Mouse (Mus musculus) MEL (cell line): Measurements from ENCODE around the gene Kpnb1. TPM values are rescaled to one million over a fixed set of nuclear protein-coding genes. Genes with fewer than 3 reads are reported as not detected.

Source experiments
- DNase-seq: peaks from one replicate; pipeline ENCODE4 v3.0.0; 2011; ENCODE audit warnings: low read depth, low spot score
- H3K27ac ChIP-seq: 2 replicates; pipeline ENCODE4 v1.5.1; 2012; ENCODE audit warnings: low read depth, mild to moderate bottlenecking, control low read depth, low read length, moderate library complexity; ENCODE audit not compliant: control insufficient read depth
- H3K27me3 ChIP-seq, 2 experiments: fragments of 150-350 bp in 1 of 2; sonication (generic) in 1 of 2; 2 replicates each; pipeline ENCODE4 v1.6.1; 2012; ENCODE audit warnings: low read length in 2 of 2, mild to moderate bottlenecking in 2 of 2, improper control_type of control experiment in 1 of 2, moderate library complexity in 1 of 2; ENCODE audit not compliant: insufficient read depth in 2 of 2, control insufficient read depth in 1 of 2
- H3K36me3 ChIP-seq, 2 experiments: 2 replicates each; pipeline ENCODE4 v1.6.1; 2012 to 2014; ENCODE audit warnings: low read length in 2 of 2, improper control_type of control experiment in 1 of 2, inconsistent platforms in 1 of 2, mild to moderate bottlenecking in 1 of 2; ENCODE audit not compliant: insufficient read depth in 2 of 2, control insufficient read depth in 1 of 2
- H3K4me1 ChIP-seq, 2 experiments: fragments of 150-350 bp in 1 of 2; sonication (generic) in 1 of 2; 2 replicates each; pipeline ENCODE4 v1.6.1; 2012; ENCODE audit warnings: low read length in 2 of 2, improper control_type of control experiment in 1 of 2, mild to moderate bottlenecking in 1 of 2; ENCODE audit not compliant: insufficient read depth in 2 of 2, control insufficient read depth in 1 of 2
- H3K4me3 ChIP-seq, 2 experiments: fragments of 150-350 bp in 1 of 2; sonication (generic) in 1 of 2; 2 replicates each; pipeline ENCODE4 v1.5.1; 2012; ENCODE audit warnings: low read depth in 2 of 2, low read length in 2 of 2, mild to moderate bottlenecking in 2 of 2, moderate library complexity in 2 of 2, control low read depth in 1 of 2, improper control_type of control experiment in 1 of 2; ENCODE audit not compliant: control insufficient read depth in 1 of 2, insufficient read depth in 1 of 2
- H3K79me2 ChIP-seq: 2 replicates; pipeline ENCODE4 v1.6.1; 2012; ENCODE audit warnings: mild to moderate bottlenecking, low read length, moderate library complexity; ENCODE audit not compliant: control insufficient read depth, poor library complexity, insufficient read depth
- H3K9ac ChIP-seq: 2 replicates; pipeline ENCODE4 v1.6.1; 2012; ENCODE audit warnings: low read depth, mild to moderate bottlenecking, control low read depth, low read length, moderate library complexity; ENCODE audit not compliant: control insufficient read depth, poor library complexity, severe bottlenecking
- H3K9me3 ChIP-seq: fragments of 150-350 bp; sonication (generic); replicated peaks from 2 replicates; pipeline ENCODE4 v1.6.1; 2012; ENCODE audit warnings: mild to moderate bottlenecking, low read length, improper control_type of control experiment, moderate library complexity; ENCODE audit not compliant: insufficient read depth
- BHLHE40 ChIP-seq: IDR thresholded peaks from 2 replicates; pipeline ENCODE4 v1.6.1; 2012; ENCODE audit warnings: low read depth, mild to moderate bottlenecking, inconsistent platforms, low read length, improper control_type of control experiment, borderline replicate concordance
- CHD2 ChIP-seq: IDR thresholded peaks from 2 replicates; pipeline ENCODE4 v1.6.1; 2011; ENCODE audit warnings: low read length, improper control_type of control experiment
- CTCF ChIP-seq, 3 experiments: IDR thresholded peaks in 2 of 3; conservative IDR thresholded peaks in 1 of 3; 2 replicates each; pipeline ENCODE4 v1.5.1; 2011 to 2012; ENCODE audit warnings: low read length in 3 of 3, low read depth in 2 of 3, mild to moderate bottlenecking in 2 of 3, improper control_type of control experiment in 1 of 3, inconsistent platforms in 1 of 3, mixed read lengths in 1 of 3, moderate library complexity in 1 of 3; ENCODE audit not compliant: control insufficient read depth in 1 of 3, insufficient read depth in 1 of 3, poor library complexity in 1 of 3, severe bottlenecking in 1 of 3
- E2F4 ChIP-seq: IDR thresholded peaks from 2 replicates; pipeline ENCODE4 v1.6.1; 2011; ENCODE audit warnings: low read depth, low read length, improper control_type of control experiment, borderline replicate concordance
- ELF1 ChIP-seq: IDR thresholded peaks from 2 replicates; pipeline ENCODE4 v1.6.1; 2014; ENCODE audit warnings: low read depth, mild to moderate bottlenecking, inconsistent platforms, low read length, improper control_type of control experiment, moderate library complexity
- EP300 ChIP-seq, 2 experiments: IDR thresholded peaks; 2 replicates each; pipeline ENCODE4 v1.6.1; 2011; ENCODE audit warnings: improper control_type of control experiment in 2 of 2, low read length in 2 of 2, low read depth in 1 of 2, mild to moderate bottlenecking in 1 of 2
- ETS1 ChIP-seq: IDR thresholded peaks from 2 replicates; pipeline ENCODE4 v1.6.1; 2012; ENCODE audit warnings: low read depth, mild to moderate bottlenecking, inconsistent platforms, low read length, improper control_type of control experiment, moderate library complexity
- HCFC1 ChIP-seq: IDR thresholded peaks from 2 replicates; pipeline ENCODE4 v1.6.1; 2012; ENCODE audit warnings: low read depth, mild to moderate bottlenecking, inconsistent platforms, low read length, improper control_type of control experiment, moderate library complexity
- JUND ChIP-seq: IDR thresholded peaks from 2 replicates; pipeline ENCODE4 v1.6.1; 2011; ENCODE audit warnings: low read depth, mild to moderate bottlenecking, improper control_type of control experiment, low read length
- KAT2A ChIP-seq: conservative IDR thresholded peaks from 2 replicates; pipeline ENCODE4 v1.6.1; 2012; ENCODE audit warnings: low read depth, low read length, improper control_type of control experiment, inconsistent platforms
- MAFK ChIP-seq: IDR thresholded peaks from 2 replicates; pipeline ENCODE4 v1.6.1; 2011; ENCODE audit warnings: low read depth, mild to moderate bottlenecking, low read length, improper control_type of control experiment, borderline replicate concordance
- MAX ChIP-seq: IDR thresholded peaks from 2 replicates; pipeline ENCODE4 v1.6.1; 2011; ENCODE audit warnings: low read length, improper control_type of control experiment
- MAZ ChIP-seq: IDR thresholded peaks from 2 replicates; pipeline ENCODE4 v1.6.1; 2012; ENCODE audit warnings: low read depth, mild to moderate bottlenecking, inconsistent platforms, low read length, improper control_type of control experiment
- MXI1 ChIP-seq: IDR thresholded peaks from 2 replicates; pipeline ENCODE4 v1.6.1; 2011; ENCODE audit warnings: mild to moderate bottlenecking, low read depth, low read length, improper control_type of control experiment
- MYB ChIP-seq: IDR thresholded peaks from 2 replicates; pipeline ENCODE4 v1.6.1; 2011; ENCODE audit warnings: mild to moderate bottlenecking, low read depth, low read length, improper control_type of control experiment
- MYC ChIP-seq: IDR thresholded peaks from 2 replicates; pipeline ENCODE4 v1.6.1; 2011; ENCODE audit warnings: low read depth, mild to moderate bottlenecking, low read length, improper control_type of control experiment, moderate library complexity
- NELFE ChIP-seq: IDR thresholded peaks from 2 replicates; pipeline ENCODE4 v1.6.1; 2011; ENCODE audit warnings: low read depth, low read length, improper control_type of control experiment
- NRF1 ChIP-seq: IDR thresholded peaks from 2 replicates; pipeline ENCODE4 v1.6.1; 2014; ENCODE audit warnings: low read depth, mild to moderate bottlenecking, inconsistent platforms, low read length, improper control_type of control experiment, moderate library complexity; ENCODE audit not compliant: poor library complexity, insufficient read depth, severe bottlenecking
- POLR2AphosphoS2 ChIP-seq: IDR thresholded peaks from 2 replicates; pipeline ENCODE4 v1.6.1; 2011; ENCODE audit warnings: low read length, improper control_type of control experiment
- POLR2AphosphoS5 ChIP-seq: IDR thresholded peaks from 2 replicates; pipeline ENCODE4 v1.6.1; 2012; ENCODE audit warnings: low read depth, borderline replicate concordance, mild to moderate bottlenecking, inconsistent platforms, low read length, moderate library complexity, mixed read lengths
- RAD21 ChIP-seq: IDR thresholded peaks from 2 replicates; pipeline ENCODE4 v1.6.1; 2011; ENCODE audit warnings: mild to moderate bottlenecking, low read depth, low read length, improper control_type of control experiment
- RCOR1 ChIP-seq: IDR thresholded peaks from 2 replicates; pipeline ENCODE4 v1.6.1; 2012; ENCODE audit warnings: low read depth, mild to moderate bottlenecking, inconsistent platforms, low read length, improper control_type of control experiment
- SIN3A ChIP-seq: IDR thresholded peaks from 2 replicates; pipeline ENCODE4 v1.6.1; 2012; ENCODE audit warnings: low read length, improper control_type of control experiment, inconsistent platforms
- SMC3 ChIP-seq: IDR thresholded peaks from 2 replicates; pipeline ENCODE4 v1.6.1; 2011; ENCODE audit warnings: low read depth, low read length, improper control_type of control experiment
- TAL1 ChIP-seq: IDR thresholded peaks from 2 replicates; pipeline ENCODE4 v1.6.1; 2012; ENCODE audit warnings: mild to moderate bottlenecking, inconsistent platforms, low read length, moderate library complexity, mixed read lengths
- TBP ChIP-seq: IDR thresholded peaks from 2 replicates; pipeline ENCODE4 v1.8.0; 2011; ENCODE audit warnings: low read depth, low read length, improper control_type of control experiment
- TCF12 ChIP-seq: IDR thresholded peaks from 2 replicates; pipeline ENCODE4 v1.6.1; 2014; ENCODE audit warnings: low read depth, mild to moderate bottlenecking, inconsistent platforms, low read length, improper control_type of control experiment, moderate library complexity
- UBTF ChIP-seq: IDR thresholded peaks from 2 replicates; pipeline ENCODE4 v1.6.1; 2012; ENCODE audit warnings: low read depth, mild to moderate bottlenecking, inconsistent platforms, low read length, improper control_type of control experiment, moderate library complexity, borderline replicate concordance; ENCODE audit not compliant: insufficient read depth
- USF1 ChIP-seq: IDR thresholded peaks from 2 replicates; pipeline ENCODE4 v1.6.1; 2014; ENCODE audit warnings: low read depth, mild to moderate bottlenecking, inconsistent platforms, low read length, improper control_type of control experiment, moderate library complexity
- USF2 ChIP-seq, 2 experiments: IDR thresholded peaks; 2 replicates each; pipeline ENCODE4 v1.6.1; 2011 to 2012; ENCODE audit warnings: improper control_type of control experiment in 2 of 2, low read length in 2 of 2, borderline replicate concordance in 1 of 2, inconsistent platforms in 1 of 2, low read depth in 1 of 2, mild to moderate bottlenecking in 1 of 2; ENCODE audit not compliant: insufficient read depth in 1 of 2
- ZC3H11A ChIP-seq: IDR thresholded peaks from 2 replicates; pipeline ENCODE4 v1.6.1; 2012; ENCODE audit warnings: low read depth, mild to moderate bottlenecking, inconsistent platforms, low read length, improper control_type of control experiment
- ZKSCAN1 ChIP-seq: IDR thresholded peaks from 2 replicates; pipeline ENCODE4 v1.6.1; 2012; ENCODE audit warnings: low read depth, mild to moderate bottlenecking, inconsistent platforms, low read length, improper control_type of control experiment, moderate library complexity
- ZMIZ1 ChIP-seq: IDR thresholded peaks from 2 replicates; pipeline ENCODE4 v1.6.1; 2012; ENCODE audit warnings: low read depth, mild to moderate bottlenecking, inconsistent platforms, low read length, improper control_type of control experiment, moderate library complexity
- polyA plus RNA-seq, 2 experiments: library from polyadenylated mRNA; stranded (reverse) in 1 of 2; unstranded in 1 of 2; fragments of >175 nt in 1 of 2; fragments of >200 nt in 1 of 2; gene quantifications; 2 replicates each; pipeline versions ENCODE4 v1.2.1 to v1.2.4; 2012; ENCODE audit warnings: low replicate concordance in 2 of 2, low read depth in 1 of 2; ENCODE audit not compliant: insufficient read length in 2 of 2, insufficient read depth in 1 of 2, missing spikeins in 1 of 2
- total RNA-seq: library from RNA; depleted of rRNA; stranded (reverse); fragments of 300-350 nt; gene quantifications from 2 replicates; pipeline ENCODE4 v1.2.3, GENCODE M21; 2012; rRNA removed

The Kpnb1 gene
- total RNA-seq (260 and 275 TPM in 2 replicates), polyA plus RNA-seq (100 to 1,000 TPM; 237 to 463 TPM)

- H3K36me3 ChIP-seq: peaks cover 26 to 46% of the 10 kb centered on the region in 2 experiments
- H3K27ac ChIP-seq: peak within 1 kb of the TSS; percentile 96
- H3K4me3 ChIP-seq: peak within 1 kb of the TSS; percentile 88 to 90
- peak within 1 kb of the TSS; percentile 98 for H3K9ac ChIP-seq
- no peaks in the 10 kb centered on the region for H3K9me3 ChIP-seq
- peaks cover 5 to 19% of the 10 kb centered on the region in 2 experiments for H3K4me1 ChIP-seq
- no peaks in the 10 kb centered on the region for H3K27me3 ChIP-seq
- H3K79me2 ChIP-seq: peaks cover 49% of the 10 kb centered on the region
- peak; percentile 100 for DNase-seq
- TF ChIP-seq E2F4: peak; percentile 83
- TF ChIP-seq EP300 (IDR thresholded peaks at IDR 0.05; ENCODE audit: low read depth in 1 of 2, low read length in 2 of 2): peak in 1 of 2 experiments; percentile 59; a peak in 2 of 4 replicates
- TF ChIP-seq SMC3: no peak; the same call in 1 of the 2 replicates
- peak; percentile 94 for TF ChIP-seq KAT2A
- TF ChIP-seq UBTF: peak; percentile 86; the same call in 1 of the 2 replicates
- peak; percentile 85 for TF ChIP-seq TBP
- peak; percentile 82 for TF ChIP-seq HCFC1
- TF ChIP-seq RAD21: no peak
- peak; percentile 100 for TF ChIP-seq MAZ
- peak; percentile 89 for TF ChIP-seq POLR2AphosphoS2
- peak; percentile 84 for TF ChIP-seq NELFE
- TF ChIP-seq USF1: peak; percentile 75
- TF ChIP-seq TAL1: no peak
- TF ChIP-seq USF2 (IDR thresholded peaks at IDR 0.05; ENCODE audit: borderline replicate concordance in 1 of 2, insufficient read depth in 1 of 2, low read depth in 1 of 2, low read length in 2 of 2): no peak
- peak; percentile 88 for TF ChIP-seq SIN3A
- TF ChIP-seq MYB: peak; percentile 73; the same call in 1 of the 2 replicates
- TF ChIP-seq CHD2: peak; percentile 89
- TF ChIP-seq ZC3H11A: no peak
- TF ChIP-seq BHLHE40: no peak
- no peak for TF ChIP-seq JUND
- TF ChIP-seq RCOR1: no peak; the same call in 1 of the 2 replicates
- no peak for TF ChIP-seq POLR2AphosphoS5
- TF ChIP-seq ELF1: peak; percentile 59
- peak; percentile 100 for TF ChIP-seq MAX
- TF ChIP-seq ETS1: peak; percentile 67; the same call in 1 of the 2 replicates
- TF ChIP-seq TCF12: peak; percentile 81
- peak; percentile 55; the same call in 1 of the 2 replicates for TF ChIP-seq MYC
- TF ChIP-seq CTCF (IDR thresholded peaks at IDR 0.05 in 2 of 3, conservative IDR thresholded peaks at IDR 0.05 in 1 of 3; ENCODE audit: control insufficient read depth in 1 of 3, insufficient read depth in 1 of 3, low read depth in 2 of 3, low read length in 3 of 3, poor library complexity in 1 of 3, severe bottlenecking in 1 of 3): 0 out of 6 replicates have a peak, but pooled peaks of 1 of the 3 experiments have one; percentile 5
- peak; percentile 68 for TF ChIP-seq NRF1
- TF ChIP-seq MXI1: peak; percentile 99; the same call in 1 of the 2 replicates
- 0 out of 2 replicates have a peak, but pooled peaks have one; percentile 20 for TF ChIP-seq ZKSCAN1
- TF ChIP-seq ZMIZ1: peak; percentile 54
- no peak for TF ChIP-seq MAFK
Observed at GRCm38 (mm10) chr11:97187764-97188642, at the start of gene Kpnb1. Gene Kpnb1 (minus strand): TSS chr11:97187881.
